Mouse (Mus musculus) kidney, postnatal 36 days (tissue): ENCODE measurements at regions not wholly inside any gene's neighbourhood (a gene's known extent, or its start where the extent isn't known, plus 50 kb on each side); places are given as distances from the start of the nearest gene placed in this dataset.

Source experiments
- DNase-seq, 2 experiments: peaks; one replicate each; pipeline ENCODE4 v3.0.0; 2021 to 2022; ENCODE audit warnings: mixed read lengths in 2 of 2

DNA sequence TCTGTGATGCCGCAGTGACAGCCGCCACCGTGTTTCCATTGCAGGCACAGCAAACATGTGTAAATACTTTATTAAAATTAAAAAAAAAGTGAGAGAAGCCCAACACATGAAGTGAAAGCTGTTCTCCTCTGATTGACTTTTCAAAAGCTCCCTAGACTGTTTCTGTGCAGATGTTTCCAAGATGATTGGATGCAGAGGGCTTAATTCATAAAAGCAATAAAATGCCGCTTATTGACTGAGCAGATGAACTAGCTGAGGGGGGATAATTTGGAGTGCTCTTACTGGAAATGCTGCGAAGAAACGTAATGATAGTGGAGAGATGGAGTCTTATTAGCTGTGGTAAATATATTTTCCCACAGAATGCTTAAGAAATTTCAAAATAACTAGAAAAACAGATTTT is 170.4 kb downstream of the Rnf144a start:
- no peak for DNase-seq

DNA sequence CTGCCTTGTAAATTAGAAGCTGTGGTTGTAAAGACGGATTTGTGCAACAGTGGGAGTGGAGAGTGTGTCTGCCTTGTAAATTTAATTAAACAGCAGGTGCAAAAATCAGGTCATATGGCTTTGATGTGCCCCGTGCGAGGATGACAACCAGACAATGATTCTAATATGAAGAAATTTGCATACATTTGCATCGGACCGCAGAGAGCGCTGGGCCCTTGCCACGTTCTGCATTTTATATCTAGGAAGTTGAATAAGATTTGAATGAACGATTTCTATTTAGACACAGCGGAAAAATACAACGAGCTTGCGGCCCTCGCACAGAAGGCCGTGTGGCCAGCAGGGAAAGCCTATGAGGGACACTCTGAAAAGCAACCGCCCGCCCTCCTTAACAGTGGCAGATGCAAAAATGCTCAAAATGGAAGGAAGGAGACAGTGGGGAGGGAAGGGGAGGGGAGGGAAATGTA is 187.5 kb downstream of the Rnf144a start:
- no peak for DNase-seq

DNA sequence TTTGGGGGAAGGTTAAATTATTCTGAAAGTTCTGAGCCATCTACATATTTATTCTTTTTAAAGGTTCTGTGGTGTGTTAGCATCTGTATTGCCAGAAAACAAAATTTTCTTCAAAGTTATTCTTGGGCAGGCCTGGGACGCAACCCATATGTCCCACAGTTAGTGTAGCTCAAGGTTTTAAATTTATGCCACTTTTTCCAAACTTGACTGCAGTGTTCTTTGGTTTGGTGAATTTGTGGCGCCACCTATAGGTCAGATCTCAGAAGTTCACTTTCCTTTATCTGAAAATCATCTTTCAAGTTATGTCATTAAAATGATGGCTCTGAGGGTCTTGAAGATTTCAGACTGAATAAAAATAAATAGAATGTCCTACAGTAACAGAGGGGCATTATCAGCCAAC is 188.7 kb downstream of the Rnf144a start:
- peak; percentile 4 to 43 for DNase-seq

DNA sequence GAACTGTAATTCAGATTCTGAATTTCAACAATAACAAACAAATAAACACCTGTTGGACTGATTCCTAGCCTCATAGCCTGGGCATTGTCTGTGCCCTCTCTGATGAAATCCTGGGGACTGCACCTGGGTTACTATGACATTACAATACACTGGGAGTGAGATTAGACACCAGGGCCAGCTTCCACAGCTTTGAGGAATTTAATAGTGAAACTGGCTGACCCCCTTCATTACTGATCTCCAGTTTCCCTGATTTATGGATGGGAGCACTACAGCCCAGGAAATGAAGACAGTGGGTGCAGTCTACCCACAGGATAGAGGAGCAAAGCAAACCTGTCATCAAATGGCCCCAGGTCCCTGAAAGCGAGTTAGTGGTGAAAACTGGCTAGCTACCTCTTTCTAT is 202.6 kb downstream of the Rnf144a start:
- DNase-seq, result no peak

DNA sequence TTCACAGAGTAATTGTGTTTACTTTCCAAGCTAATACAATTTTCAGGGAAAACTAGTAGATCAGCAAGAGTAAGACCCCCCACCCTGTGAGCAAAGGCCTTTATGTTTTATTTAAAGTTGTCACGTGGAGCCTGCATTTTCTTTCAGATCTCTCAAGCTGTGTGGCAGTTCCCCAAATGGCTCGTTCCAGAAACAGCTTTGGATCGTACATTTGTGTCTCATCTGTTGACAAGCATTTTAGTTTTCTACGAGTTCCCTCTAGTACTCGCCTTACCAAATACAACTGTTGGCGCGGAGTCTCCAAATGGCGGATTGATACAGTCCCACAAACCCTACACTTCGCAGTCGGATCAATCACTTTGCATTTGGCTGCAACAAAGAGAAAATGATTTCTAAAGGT is 203.6 kb downstream of the Rnf144a start:
- no peak for DNase-seq

DNA sequence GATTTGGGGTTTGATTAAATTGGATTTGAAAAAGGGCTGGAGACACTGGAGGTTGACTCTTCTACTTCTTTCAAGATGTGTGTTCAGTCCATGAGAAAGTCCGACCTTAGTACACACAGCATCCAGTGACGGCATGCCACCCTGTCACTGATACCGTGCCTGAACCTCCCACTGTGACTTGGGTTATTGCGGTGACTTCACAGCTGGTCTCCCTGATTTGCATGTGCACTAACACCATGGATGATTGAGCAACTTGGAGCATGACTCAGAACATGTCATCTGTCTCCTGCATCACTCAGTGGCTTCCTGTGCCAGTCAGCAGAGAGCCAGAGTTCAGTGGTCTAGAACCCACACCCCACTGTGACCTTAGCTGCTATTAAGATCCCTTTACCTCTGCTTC is 208.3 kb downstream of the Rnf144a start:
- DNase-seq, result no peak

DNA sequence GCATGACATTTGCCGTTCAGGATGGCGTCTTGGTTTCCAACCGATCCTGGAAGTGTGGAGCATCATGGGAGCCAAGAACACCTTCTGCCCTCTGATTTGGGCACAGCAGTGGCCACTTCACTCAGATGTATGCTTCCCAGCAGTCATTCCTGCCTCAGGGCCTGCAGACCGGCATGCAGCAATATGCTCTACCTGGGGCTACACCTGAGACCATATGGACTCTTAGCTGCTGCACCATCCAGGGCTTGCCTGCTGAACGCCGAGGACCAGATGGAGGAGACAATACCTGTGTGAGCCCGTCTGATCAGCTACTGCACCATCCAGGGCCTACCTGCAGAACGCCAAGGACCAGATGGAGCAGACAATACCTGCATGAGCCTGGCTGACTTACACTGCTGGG is 209.0 kb downstream of the Rnf144a start:
- DNase-seq, result no peak

DNA sequence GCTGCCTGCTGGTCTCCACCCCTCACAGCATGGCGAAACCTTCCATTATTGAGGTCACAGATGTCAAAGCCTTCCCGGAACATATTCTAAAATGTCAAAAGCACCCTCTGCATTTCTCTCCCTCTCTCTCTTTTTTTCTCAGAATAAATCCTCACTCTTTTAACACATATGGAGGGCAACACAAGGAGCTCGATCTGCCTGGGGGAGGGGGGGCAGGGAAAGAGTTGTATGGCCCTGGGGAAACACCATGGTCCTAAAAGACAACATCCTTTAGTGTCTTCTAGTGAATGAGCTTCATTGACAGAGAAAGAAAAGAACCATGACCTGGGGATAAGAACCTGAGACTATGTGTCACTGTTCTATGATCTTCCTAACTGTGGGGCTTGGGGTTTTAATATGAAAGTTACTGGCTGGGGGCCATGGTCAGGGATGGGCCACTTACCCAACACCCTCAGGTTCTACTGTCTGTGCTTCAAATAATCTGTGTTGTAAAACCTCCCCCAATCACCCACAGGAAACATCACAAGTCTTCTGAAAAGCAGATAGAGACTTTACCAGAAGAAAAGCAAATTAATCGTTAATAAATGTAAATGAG is 223.0 kb downstream of the Rnf144a start:
- no peak for DNase-seq

DNA sequence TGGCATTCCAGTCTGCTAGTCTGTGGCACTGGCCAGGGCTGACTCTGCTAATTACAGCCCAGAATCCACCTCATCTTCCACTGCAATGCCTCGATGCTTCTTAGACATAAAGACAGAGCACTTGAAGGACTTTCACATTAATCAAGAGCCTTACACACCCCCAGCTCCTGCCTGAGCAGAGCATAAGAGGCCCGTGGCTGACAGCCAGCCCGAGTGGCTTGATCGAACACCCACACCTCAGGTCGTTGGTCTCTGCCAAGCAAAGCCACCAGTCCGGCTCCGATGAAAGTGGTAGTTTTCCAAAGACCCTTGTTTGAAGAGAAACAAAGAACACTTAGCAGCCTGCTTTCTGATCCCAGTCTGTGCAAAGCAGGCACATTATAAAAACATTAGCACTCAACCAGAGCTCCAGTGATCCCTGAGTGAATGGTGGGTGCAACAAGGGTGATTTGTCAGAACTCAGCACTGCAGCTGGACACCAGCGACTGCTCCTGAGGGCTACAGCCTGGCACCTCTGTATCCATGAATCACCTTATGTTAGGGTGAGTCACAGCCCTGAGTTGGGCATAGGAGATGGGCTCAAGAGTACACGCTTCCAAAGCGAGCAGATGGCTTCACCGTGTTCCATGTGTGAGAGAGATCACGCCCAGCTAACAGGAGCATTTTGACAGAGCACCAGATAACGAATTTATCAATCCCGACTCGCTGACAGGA is 223.6 kb downstream of the Rnf144a start:
- DNase-seq, result no peak

DNA sequence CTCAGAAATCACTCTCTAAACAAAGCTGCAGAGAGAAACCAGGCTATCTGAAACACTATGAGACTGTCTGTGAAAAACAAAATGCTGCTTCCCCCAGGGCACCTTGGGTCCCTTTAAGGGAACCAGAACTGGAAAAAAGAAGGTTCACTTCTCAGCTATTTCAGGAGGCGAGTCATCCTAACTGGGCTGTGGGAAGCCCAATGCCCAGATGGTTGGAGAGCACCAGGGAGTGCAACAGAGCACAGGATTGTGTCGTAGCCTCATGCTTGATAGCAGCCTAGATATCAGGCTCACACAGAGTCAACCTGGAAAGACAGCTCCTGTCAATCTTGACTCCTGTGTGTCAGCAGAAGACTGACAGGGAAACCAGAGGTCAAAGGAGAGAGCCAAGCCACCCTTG is 226.1 kb downstream of the Rnf144a start:
- DNase-seq, result no peak

DNA sequence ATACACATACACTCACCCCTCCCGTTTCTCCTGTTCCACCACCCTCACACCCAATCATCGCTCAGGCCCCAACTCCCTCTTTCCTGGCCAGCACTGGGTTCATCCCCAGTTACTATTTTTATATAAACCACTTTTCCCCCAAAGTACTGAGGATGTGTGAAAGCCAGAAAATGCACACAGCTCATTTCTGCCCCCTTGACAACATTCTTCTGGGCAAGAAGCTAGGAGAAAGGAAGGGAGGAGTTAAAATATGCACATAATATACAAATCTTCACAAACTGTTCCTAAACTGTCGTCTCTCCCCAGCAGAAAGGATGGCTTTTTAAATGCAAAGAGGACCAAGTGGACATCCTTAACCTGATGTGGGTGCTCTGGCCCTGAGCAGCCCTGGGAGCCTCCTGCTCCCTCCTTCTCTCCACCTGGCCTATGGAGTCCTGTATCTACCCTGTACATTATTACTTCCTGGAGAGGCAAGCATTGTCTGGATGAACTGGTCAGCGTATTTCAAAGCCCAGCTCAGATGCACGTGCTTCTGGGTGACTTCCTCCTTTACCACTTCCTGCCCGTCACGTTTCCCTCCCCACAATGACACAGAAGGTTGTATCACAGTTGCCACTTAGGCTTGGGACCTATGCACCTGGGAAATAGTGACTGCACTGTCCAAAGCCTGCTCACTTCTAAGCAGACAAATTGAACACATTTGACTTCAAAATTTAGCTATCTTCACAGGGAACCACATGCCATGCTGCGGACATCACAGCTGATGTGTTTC is 227.8 kb downstream of the Rnf144a start:
- no peak for DNase-seq

DNA sequence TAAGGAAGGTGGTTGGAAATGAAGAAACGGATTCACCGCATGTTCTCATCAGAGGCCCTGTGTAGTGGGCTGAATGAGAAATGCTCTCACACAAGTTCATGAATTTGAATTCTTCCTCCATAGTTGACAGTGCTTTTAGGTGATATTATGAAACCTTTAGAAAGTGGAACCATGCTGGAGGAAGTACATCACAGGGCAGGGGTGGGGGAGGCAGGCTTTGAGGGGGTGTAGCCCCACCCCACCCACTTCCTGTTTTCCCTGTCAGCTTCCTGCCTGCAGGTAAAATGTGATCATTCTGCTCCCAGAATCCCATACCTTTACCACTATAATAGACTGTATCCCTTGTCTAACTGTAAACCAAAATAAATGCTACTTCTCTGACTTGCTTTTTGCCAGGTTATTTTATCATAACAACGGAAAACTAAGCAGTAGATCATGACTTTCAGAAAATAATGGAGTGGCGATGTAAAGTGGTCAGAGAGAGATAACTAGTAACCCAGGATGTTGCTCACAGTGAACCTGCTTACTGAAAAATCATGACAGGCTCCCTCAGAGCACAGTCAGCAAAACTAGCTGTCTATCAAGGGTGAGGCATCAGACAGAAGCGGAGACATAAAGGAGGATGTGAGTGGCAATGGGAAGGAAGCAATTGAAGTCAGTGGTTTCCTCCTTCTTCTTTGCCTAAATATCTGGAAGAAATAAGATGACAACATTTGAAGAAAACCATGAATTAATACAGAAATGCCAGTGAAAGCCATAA is 230.2 kb downstream of the Rnf144a start:
- DNase-seq, result no peak

DNA sequence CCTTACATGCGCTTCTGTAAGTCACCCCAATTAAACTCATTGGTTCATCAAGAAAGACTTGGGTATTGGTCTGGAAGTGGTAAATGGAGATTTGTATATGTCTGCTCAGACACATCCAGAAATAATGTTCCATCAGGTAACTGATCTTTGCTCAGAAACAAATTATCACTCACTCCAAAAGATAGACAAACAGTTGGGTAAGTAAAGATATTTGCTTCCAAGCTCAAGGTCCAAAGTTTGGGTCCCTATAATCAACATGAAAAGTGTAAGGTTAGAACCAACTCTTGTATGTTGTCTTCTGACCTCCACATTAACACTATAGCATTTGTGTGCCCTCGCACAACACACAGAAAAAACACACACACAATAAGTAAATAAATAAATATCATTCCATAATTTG is 232.0 kb downstream of the Rnf144a start:
- no peak for DNase-seq

DNA sequence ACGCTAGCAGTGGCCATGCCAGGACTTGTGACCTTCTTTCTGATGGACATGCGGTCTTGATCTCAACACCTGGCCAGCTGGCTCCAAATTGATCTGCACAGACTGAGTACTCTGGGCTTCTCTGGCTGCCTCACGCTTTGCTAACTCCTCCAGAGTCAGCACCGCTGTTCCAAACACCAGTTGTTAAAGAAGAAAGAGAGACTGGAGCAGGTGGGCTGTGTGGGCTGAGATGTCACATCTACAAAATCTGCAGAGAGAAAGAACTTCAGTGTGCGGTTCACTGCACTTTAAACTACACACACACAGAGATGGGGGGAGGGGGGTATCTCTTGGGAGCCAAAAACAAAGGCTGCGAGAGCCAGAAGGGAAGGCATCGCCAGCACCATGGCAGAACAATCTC is 234.2 kb downstream of the Rnf144a start:
- no peak for DNase-seq

DNA sequence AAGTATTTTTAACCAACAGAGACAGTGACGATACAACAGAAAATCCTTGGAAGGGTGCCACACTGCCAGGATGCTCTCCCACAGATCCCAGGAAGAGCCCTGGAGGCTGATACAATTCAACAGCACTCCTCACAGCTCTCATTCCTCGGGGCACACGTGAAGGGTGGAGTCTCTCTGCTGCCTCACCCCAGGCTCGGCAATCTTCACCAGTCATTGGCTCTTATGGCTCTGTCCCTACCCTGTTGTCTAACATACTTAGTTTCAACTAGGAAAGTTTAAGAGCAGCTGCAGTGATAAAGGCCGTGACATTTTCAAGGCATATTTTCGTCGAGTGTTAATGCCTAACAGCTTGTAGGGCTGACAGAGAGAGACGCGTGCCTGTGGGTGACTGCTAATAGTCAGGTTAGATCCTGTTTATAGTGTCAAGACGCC is 238.8 kb downstream of the Rnf144a start:
- no peak for DNase-seq

DNA sequence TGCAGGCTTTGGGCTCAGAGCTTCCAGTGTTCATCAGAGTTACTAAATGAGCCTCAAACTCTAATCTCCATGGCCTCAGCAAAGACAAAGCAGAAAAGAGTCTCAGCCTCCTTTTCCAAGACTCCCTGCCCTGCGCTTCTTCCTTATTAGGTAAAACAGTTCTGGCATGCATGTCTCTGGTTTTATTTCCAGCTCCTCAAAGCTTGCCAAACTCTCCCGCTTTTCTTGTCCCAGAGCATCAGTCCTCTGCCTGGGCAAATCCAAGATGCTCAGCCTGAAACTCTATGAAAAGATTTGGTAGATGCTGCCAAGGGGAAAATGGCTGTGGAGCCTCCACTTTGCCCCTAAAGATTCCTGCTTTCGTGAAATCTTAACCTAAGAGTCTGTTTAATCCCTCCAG is 251.6 kb downstream of the Rnf144a start:
- no peak for DNase-seq

DNA sequence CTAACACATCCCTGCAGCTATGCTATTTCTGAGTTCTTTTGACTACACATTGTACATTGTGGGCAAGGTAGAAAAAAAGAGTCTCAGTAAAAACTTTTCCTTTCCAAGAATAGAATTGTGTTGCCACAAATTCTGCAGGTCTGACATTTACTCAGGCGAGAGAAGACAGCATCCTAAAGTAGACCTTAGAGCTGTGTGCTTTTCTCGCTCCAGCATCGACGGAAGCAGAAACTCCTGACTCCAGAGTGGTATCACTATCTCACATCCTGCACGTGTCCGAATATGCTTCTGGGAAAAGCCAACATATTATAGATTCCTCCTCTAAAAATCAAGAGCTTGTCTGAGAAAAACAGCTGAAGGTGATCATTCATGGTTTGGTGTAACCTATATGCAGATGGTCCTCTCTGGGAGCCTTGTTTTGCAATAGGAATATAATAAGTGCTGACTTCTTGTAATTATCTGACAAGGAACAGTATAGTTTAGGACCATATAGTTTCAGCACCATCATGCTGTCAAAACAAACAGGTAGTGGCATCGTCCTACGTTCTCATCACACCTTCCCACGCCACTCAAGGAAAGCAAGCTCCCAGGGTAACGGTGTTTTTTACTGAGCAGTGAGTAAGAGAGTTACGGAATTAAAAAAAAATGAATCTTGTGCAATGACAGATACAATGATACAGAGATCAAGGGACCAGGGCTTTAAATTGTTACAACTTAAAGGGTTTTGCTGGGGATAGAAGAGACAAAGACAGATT is 254.0 kb downstream of the Rnf144a start:
- no peak for DNase-seq

DNA sequence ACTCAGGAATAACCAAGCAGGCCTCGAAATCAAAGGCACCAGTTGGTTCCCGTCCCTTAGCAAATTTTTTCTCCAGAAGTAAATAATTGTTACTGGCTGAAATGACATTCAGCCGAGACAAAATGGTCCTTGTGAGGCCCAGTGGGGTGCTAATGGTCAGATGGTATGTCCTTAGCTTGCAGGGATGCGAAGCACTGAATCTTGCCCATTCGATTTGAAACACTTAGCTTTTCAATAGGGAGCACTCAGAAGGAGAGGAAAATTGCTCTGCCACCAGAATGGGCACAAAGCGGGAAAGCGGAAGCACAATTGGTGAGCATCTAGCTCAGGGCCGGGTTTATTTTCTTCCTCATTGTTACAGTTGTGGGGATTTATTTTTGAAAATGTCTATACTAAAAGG is 262.1 kb downstream of the Rnf144a start:
- no peak for DNase-seq

DNA sequence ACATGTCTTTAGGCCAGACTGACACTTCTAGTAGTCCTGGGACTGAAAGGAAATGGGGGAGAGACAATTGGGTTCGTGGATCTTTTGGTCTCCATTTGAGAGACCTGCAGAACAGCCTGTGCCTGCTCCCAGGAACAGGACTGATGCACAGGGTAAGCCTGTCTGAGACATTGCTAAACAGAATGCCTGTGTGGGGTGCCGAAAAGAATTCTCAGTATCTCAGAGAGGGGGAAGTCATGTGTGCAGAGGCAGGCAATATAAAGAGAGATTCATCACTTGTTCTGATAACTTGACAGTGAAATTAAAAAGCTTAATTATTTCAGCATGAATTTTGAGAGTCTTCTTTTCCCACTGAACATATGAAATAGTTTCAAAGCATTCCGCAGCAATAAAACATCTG is 268.7 kb downstream of the Rnf144a start:
- DNase-seq, result no peak

DNA sequence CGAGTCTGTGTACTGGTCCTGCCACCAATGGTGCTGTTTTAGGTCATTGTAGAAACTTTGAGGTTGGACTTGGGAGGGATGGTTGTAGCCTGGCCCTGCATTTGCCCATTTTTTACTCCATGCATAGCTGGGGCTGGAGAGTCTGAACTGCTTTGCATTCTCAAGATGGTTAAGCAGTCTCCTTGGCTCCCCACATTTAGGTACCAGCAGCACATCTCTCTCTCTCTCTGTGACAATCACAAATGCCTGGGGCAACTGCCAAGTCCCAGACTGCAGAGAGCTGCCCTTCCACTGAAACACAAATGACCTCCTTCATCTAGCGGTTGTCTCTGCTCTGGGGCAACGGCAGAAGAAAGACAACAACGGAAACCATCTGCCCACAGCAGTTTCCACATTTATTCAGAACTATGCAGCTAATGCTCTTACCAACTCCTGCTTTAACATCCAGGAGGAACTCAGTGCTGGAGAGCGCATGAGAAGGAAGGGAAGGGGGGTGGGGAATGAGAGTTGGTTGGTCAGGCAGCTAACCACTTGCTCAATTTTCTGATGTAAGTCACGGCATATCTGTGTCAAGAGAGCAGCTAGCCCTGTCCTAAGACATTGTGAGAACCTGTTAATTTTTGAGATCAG is 269.9 kb downstream of the Rnf144a start:
- no peak for DNase-seq

DNA sequence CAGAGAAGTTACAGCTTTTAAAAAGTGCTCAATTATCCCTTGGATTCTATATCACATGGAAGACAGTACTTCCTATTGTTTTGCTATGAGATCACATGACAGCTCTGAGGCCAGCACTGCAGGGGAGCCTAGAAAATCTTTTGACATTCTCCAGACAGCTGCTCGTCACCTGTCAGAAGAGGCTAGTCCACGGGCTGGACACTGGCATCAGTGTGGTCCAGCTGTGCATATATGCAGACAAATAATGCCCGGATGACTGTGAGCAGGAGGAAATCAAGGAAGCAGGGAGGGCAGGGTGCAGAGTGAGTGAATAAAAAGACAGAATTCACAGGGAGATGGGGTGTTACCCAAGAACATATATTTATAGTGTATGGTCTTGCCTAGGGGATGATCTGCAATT is 270.4 kb downstream of the Rnf144a start:
- DNase-seq, result no peak

DNA sequence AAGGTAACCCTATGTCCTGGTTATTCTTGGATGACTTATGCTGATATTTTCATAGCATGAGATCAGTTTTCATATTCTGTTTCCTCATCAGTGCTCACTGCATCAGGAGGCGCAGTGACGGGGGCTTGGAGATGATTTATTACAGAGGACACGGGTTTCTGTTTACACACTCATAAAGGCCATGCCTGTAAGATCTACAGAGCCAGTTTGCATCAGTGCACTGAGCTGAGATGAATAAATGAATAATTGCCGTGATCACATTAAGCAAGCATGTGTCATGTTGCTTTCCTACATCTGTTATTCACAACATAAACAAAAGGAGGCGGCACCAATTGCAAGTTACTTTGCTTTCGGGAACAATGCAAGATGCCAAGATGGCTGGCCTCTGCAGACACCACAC is 271.6 kb downstream of the Rnf144a start:
- no peak for DNase-seq
